Mouse (Mus musculus): ENCODE measurements around the gene B3gnt4.

B3gnt4 gene

DNA sequence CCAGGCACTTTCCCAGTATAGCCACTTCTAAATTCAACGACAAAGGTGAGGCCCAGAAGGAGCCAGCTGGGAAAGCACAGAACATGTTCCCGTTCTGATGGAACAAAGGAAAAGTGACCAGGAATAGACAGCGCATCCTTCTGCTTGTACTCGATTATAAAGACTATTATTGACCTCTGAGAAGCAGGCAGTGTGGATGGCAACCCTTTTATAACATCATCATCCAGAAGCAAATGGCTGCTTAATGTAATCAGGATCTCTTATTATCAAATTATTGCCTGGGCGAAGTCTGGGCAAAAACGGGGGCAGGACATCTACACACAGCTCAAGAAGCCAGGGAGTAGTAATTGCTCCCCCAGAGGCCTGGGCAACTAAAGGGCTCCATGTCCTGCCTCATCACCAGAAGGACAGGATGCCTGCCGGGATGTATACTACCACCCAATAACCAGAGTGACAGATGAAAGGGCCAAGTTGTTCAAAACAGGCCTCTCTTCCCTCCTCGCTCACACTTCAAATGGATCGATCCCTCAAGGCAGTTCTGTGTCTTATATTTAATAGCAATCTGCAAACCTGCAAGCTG lies 15.7 kb downstream of the B3gnt4 start:
- no peak for DNase-seq (ENCODE audit: low spot score)

DNA sequence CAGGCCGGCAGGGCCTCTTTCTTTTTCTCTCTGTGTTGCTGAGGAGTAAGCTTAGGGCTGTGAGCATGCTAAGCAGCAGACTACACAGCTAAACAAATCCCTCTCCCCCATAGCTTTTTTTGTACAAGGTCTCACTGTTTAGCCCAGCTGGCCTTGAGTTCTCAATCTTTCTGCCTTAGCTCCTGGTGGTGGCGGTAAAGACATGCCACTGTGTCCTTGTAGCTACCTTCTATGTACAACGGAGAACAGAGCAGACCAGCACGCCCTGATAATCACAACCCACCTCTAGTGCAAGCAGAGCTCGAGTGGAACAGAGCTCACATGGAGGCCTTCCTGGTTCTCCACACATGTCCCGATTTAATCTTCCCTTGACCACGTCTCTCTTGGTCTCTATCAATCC lies 18.4 kb downstream of the B3gnt4 start:
- no peak for DNase-seq (ENCODE audit: low spot score)

DNA sequence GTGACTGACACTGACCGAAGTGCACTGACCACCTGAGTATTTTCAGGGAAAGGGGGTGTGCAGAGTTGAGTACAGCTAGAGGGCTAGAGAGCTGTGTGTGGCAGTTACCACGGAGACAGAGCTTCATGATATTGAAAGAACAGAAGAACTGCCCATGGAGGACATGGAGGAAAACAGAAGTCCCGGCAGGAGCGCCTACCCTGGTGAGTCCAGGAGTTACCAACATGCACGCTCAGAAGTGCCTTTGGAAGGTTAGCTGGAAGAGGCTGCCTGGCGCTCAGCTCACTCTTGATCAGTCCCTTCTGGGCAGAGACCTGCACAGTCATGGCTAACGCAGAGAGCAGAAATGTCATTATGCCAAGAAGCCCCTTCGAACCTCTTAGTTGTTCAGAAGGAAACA lies 19.8 kb downstream of the B3gnt4 start:
- no peak for DNase-seq (ENCODE audit: low spot score)

- no peak for DNase-seq (ENCODE audit: low spot score)
Measured at GRCm38 (mm10) chr5:123533801-123534200, 23.5 kb downstream of the B3gnt4 start.

DNA sequence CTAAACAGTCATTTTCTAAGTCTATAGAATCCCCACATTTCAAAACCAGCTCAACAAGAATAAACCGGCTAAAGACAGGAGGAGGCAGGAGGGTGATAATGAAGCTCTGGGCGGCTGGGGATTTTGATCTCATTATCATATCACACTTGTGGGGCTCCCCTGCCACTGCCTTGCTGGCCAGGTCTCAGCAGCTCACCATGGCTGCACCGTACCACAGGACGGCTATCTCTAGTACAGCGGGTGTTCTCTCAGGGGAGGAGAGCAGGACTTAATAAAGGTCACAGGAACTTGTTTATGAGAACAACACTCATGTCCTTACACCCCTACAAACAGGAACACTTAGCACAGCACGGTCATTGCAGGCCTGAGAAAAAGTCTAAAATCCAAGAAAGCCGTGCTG lies 45.4 kb downstream of the B3gnt4 start:
- no peak for DNase-seq (ENCODE audit: low spot score)

- DNase-seq (ENCODE audit: low spot score) = no peak
Measured at GRCm38 (mm10) chr5:123556451-123556850, 46.2 kb downstream of the B3gnt4 start.

DNA sequence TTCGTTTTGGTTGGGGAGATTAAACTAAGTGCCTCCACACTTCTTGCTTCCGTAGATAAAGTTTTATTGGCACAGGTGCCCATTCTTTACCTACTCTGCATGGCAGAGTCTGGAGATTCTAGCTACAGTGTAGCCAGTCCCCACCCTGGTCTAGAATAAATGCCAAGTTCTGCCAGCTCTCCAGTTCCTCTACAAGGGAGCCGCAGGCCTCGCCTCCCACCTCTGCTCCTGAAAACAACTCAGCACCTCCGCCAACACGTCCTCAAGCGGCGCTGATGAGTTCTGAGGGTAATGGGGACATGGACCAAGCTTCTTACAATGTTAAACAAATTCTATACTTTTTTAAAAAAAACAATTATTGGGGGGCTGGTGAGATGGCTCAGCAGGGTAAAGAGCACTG lies 49.3 kb downstream of the B3gnt4 start:
- no peak for DNase-seq (ENCODE audit: low spot score)

DNA sequence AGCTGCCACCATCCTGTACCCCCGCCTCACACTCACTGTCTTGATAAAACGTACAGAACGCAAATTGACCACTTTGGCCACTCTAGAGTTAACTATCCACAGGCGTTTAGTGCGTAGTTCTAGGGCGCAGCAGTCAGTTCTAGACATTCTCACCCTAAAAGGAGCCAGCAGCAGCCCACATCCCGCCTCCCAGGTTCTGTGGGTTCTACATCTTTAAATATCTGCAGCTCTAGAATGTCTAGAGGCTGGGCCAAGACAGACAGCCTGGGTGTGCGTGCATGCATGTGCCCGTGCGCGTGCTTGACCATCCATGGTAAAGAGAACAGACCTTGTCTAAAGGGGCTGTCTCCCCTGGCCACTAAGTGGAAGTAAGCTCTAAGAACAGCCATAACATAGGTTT lies 50.9 kb downstream of the B3gnt4 start:
- no peak for DNase-seq (ENCODE audit: low spot score)

Data from ovary, postnatal 10 days (tissue).